Mouse (Mus musculus): ENCODE measurements around the gene Sema7a. TPM values are rescaled to one million over a fixed set of nuclear protein-coding genes. Genes with fewer than 3 reads are reported as not detected.

Gene Sema7a
- 10 to 100 TPM; 23.3 to 25.0 TPM for total RNA-seq (2023)

GRCm38 (mm10) chr9:57939431-57940348 is at the start of gene Sema7a:
Sema7a (plus strand) TSS chr9:57940112.

GRCm38 (mm10) chr9:57910254-57911160 is 29.4 kb upstream of the Sema7a start, which contains the start of gene Ubl7:
Ubl7 (plus strand) TSS chr9:57910979.

DNA sequence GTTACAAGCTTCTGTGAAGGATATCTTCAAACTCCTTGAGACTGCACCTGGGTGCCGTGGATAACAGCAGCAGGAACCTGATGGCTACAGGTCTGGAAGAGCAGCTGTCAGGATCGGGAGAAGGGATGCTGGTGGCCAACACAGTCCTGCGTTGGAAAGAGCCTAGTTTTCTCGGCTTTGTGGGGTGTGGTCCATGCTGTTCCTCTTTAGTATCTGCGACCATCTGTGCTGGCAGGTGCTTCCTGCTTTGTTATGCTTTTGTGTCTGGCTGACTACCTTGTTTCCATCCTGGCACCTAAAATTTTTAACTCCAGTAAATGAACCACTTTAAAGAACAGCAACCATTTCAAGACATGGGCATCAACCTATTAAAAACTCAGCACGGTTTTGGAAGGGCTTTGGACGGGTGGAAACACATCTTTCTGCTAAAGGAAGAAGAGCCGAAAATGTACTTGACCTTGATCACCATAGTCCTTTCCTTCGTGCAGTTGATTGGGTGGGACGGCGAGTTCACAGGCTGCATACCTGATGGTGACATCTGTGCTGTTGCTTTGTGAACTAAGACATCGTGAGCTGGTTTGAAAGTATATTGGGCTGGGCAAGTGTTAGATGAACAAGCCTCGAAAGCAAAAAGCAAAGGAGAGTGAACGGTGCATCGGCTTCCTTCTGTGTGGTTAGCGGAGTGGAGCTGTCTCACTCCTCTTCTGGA is 66.0 kb downstream of the Sema7a start, which contains the start of gene Cyp11a1:
Gene Cyp11a1 (plus strand): TSS at position 659 of the 709 bp plus-strand sequence.

Other genes with a start within 250 kb of the Sema7a start
- 10 to 100 TPM; 13.3 to 16.1 TPM for gene Edc3, start 231.6 kb upstream of the Sema7a start, total RNA-seq (2023)
- gene Clk3, start 174.3 kb upstream of the Sema7a start, total RNA-seq (2023), result 100 to 1,000 TPM; 130 to 131 TPM
- gene Arid3b, start 103.3 kb upstream of the Sema7a start, total RNA-seq (2023), result 10 to 100 TPM; 41.0 to 44.8 TPM
- gene Ubl7, start 29.1 kb upstream of the Sema7a start, total RNA-seq (2023), result 10 to 100 TPM; 57.9 to 68.5 TPM
- gene Cyp11a1, start 66.3 kb downstream of the Sema7a start, total RNA-seq (2023), result 1 to 10 TPM; 2.1 to 3.0 TPM
- not detected for gene Stra6, start 123.7 kb downstream of the Sema7a start, total RNA-seq (2023)
- gene Ccdc33, start 178.7 kb downstream of the Sema7a start, total RNA-seq (2023), result not detected

Measured in neutrophil, adult 83 days (primary cell).